Mouse (Mus musculus) bone marrow macrophage, adult 2 months (primary cell): ENCODE measurements around the gene Jmjd8.

Experiments
- CTCF ChIP-seq: IDR thresholded peaks from 2 replicates; pipeline ENCODE4 v1.5.1; 2012; ENCODE audit warnings: low read depth, mild to moderate bottlenecking, low read length, moderate library complexity
- POLR2A ChIP-seq: IDR thresholded peaks from 2 replicates; pipeline ENCODE4 v1.6.1; 2012; ENCODE audit warnings: mild to moderate bottlenecking, low read depth, low read length, borderline replicate concordance

GRCm38 (mm10) chr17:25802825-25803517 is 25.7 kb upstream of the Jmjd8 start:
- TF ChIP-seq CTCF (no peak), POLR2A (no peak)
